Mouse (Mus musculus): ENCODE data around the gene Bche.
A peak's percentile ranks its signal among the peaks of the same experiment; 100 is the strongest.

The Bche gene

DNA sequence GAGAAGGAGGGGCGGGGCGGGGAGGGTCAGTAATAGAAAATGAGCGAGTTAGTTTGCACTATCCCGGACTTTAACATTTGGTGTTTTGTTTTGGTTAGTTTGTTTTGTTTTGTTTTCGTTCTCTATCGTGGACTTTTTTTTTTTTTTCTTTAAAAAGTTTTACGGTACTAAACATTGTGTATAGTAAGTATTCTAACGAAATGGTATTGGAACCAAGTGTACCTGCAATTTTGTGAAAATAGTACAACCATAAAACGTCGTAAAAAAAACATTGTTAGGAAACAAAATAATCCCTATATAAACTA, at the start of gene Bche:
Gene Bche (minus strand): TSS at position 6 of the 305 bp plus-strand sequence.
- no peak for DNase-seq (ENCODE audit: low spot score)

DNA sequence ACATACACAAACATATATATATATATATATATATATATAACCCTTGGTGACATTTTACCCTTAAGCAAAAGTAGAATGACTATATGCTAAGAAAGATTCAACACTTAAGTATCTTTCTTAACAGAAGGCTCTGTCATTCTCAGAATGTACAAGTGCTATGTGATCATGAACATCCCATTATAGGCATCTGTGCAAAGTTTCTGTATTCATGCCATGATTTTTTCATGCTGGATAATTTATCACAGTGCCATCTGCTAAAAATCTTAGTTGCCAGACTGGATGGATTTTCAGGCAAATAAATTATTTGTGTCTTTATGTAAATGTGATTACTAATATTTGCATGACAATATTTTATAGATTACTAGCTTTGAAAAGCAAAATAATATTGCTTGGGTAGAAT, 33.8 kb upstream of the Bche start:
- DNase-seq (ENCODE audit: low spot score): no peak

- DNase-seq (ENCODE audit: low spot score): peak; percentile 30
Observed at GRCm38 (mm10) chr3:73731677-73732076, 23.5 kb upstream of the Bche start.

- no peak for DNase-seq (ENCODE audit: low spot score)
Observed at GRCm38 (mm10) chr3:73729511-73729910, 21.3 kb upstream of the Bche start.

GRCm38 (mm10) chr3:73725711-73726110, 17.5 kb upstream of the Bche start:
- no peak for DNase-seq (ENCODE audit: low spot score)

- DNase-seq (ENCODE audit: low spot score): no peak
Observed at GRCm38 (mm10) chr3:73724869-73725268, 16.7 kb upstream of the Bche start.

DNA sequence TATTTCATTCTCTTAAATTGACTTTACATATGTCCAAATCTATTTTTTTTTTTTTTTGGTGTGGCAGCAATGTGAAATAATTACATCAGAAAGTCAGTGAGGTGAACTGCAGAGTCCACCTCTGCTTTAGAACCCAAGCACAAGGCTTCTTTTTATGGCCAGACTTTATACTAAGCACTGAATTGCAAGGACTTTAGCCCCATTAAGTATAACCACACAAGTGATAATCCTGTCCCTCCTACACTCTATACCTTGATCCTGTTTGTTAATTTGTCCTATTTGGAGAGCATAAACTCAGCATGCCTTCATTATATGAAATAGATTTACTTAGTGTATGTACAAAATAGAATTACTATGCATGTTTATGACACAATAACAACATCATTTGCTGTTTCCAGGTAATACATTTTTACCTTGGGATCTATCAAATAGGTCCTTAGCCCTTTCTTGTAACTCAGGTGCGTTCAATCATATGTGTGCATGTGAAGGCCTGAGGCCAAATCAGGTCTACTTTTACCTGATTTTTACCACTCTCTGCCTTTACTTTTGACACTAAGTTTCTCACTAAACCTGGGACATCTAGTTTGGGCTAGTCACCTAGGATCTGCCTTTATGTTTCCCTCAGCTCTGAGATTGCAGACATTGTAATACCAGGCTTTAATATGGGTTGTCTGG, 9.5 kb upstream of the Bche start:
- no peak for DNase-seq (ENCODE audit: low spot score)

DNA sequence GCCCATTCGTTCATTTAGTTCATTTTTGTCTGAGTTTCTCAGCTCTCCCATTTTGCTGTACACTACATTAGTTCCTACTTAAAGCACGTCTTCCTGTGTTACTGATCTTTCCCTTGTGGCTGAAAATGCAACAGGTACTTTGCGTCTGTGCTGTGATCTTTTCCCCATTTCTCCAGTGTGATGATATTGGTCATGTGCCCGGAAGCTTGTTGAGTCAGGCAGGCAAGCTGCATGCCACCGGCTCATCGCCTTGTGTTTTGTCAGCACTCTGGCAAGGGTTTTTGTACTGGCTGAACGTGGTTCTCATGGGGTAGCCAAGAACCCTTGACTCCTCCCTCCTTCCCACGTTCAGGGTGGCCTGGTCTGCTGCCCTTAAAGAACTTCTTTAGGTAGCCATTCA, 1.7 kb upstream of the Bche start:
- no peak for DNase-seq (ENCODE audit: low spot score)

DNA sequence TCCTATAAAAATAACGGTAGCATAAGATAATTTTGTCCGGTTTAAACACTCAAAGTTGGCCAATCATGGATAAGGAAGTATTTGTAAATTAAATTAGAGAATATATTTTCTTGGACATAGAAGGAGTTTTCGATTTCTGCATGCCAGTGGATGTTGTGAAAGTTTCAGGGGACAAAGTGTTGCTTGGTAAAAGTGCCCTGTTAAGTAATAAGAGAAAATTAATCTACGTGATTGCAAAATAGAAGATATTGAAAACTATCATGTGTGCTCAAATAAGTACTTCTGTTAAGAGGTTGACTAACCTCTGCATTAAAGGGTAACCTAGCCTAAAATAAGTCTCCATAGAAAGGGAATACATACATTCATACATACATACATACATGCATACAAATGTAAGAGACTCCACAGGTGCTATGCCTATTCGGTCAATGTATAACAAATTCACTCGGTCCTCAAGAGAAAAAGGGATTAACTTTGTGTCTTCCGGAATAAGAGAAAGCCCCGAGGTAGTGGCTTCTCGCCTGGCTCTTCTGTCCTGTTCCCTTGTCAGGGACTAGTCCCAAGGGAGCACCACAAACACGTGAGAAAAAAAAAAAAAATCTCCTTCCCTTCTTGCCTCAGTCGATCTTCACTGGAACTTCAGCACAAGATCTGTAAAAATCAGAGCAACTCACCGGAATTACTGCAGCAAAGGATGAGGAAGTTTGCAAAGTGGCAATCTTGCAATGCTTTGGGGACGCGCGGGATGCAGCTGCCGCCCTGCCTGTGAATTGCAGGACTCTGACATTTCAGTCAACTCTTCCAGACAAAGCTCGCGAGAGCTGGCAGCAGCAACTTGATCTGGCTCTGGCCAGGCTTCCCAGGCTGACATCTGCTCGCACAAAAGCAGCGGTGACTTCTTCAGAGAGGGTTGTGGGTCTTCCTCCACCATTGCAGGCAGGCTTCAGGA, 480 bp downstream of the Bche start:
- DNase-seq (ENCODE audit: low spot score): no peak

GRCm38 (mm10) chr3:73706544-73706943, 1.7 kb downstream of the Bche start:
- DNase-seq (ENCODE audit: low spot score): no peak

GRCm38 (mm10) chr3:73698889-73699288, 9.3 kb downstream of the Bche start:
- no peak for DNase-seq (ENCODE audit: low spot score)

DNA sequence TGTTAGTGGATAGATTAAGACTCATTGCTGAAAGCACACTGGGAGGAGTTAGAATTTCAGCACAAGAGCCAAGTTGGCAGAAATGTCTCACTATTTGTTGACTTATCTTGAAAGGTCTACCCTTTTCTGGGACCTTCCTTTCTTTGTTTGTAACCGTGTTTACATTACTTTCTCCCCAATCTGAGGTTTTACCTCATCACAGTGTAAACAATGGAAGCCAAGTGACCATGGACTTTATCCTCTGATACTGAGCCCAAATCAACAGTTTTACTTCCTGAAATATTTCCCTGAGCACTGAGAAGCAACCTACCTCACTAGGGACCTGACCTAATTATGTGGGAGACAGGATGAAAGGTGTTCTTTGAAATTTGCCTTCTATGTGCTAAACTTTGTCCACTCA, 34.9 kb downstream of the Bche start:
- DNase-seq (ENCODE audit: low spot score): no peak

- DNase-seq (ENCODE audit: low spot score): no peak
Observed at GRCm38 (mm10) chr3:73668172-73668571, 40.0 kb downstream of the Bche start.

DNA sequence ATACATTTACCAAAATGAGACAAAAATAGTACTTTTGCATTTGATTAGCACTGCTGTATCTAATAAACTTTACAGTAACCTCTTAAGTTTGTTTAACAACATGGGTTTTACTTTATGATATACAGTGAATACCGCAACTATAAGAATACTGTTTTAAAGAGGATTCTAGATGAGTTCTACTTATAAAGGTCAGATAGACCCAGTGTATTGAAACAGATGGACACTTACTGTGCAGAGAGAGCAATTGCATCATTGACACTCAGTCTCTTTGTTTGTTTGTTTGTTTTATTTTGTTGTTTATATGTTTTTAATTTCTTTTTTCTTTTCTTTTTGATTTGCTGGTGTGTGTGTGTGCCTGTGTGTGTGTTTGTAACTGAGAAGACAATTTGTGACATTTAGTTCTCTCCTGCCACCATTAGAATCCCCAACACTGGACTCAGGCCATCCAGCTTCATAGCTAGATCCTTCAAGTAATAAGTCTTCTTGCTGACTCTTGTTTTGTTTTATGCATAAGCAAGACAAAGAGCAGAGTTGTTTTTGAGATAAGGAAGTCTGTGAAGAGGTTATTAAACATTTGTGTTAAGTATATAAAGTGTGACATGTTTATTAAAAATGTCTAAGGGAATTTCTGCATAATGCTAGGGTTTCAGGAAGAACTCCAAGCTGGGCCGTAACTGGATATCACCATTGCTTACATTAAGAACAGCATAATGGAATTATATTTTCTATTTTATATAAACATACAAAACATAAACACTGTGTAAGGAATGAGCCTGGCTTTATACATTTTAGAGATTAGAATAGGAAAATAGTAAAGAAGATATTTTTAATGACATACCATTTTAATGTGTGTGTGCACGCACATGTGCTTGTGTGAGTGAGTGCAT, 40.7 kb downstream of the Bche start:
- DNase-seq (ENCODE audit: low spot score): no peak

GRCm38 (mm10) chr3:73650281-73650680, 57.9 kb downstream of the Bche start:
- DNase-seq (ENCODE audit: low spot score): no peak

DNA sequence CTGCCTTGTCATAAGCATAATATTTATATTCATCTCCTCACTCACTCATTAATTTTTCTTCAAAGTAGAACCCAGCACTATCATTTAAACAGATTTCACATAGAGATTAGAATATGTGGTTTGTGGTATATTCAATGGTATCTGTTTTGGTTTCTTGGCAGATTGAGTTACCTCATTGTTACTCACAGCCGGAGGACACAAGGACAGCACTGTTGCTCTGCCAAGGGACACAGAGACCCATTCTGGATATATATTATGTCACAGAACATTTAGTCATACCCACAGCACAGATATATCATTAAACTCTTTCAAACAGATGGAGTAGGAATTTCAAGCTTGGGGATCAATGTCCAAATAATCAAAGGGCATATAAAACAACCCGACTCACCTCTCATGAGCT, 61.2 kb downstream of the Bche start:
- DNase-seq (ENCODE audit: low spot score): no peak

GRCm38 (mm10) chr3:73611421-73611820, 96.8 kb downstream of the Bche start:
- DNase-seq (ENCODE audit: low spot score): no peak

- no peak for DNase-seq (ENCODE audit: low spot score)
Observed at GRCm38 (mm10) chr3:73591757-73592533, 116.3 kb downstream of the Bche start.

Data from MN1 (cell line).